Mouse (Mus musculus) midbrain, embryonic 11.5 days (tissue): ENCODE measurements around the gene Bdkrb1. TPM values are rescaled to one million over a fixed set of nuclear protein-coding genes. Genes with fewer than 3 reads are reported as not detected.

Experiments
- ATAC-seq: fragments of 200-750 bp; cut with Nextera tagmentation; 2 replicates; pipeline ENCODE4 v1.8.0; 2017; ENCODE audit warnings: moderate TSS enrichment, moderate library complexity; ENCODE audit not compliant: low FRiP score
- DNase-seq: peaks from one replicate; pipeline ENCODE4 v3.0.0; 2015; ENCODE audit warnings: low spot score; ENCODE audit errors: missing footprints
- H3K27ac ChIP-seq: fragments of 300-500 bp; sonication (generic); 2 replicates; pipeline ENCODE4 v1.5.1; 2014; ENCODE audit warnings: low read depth, low read length
- H3K27me3 ChIP-seq: fragments of 300-500 bp; sonication (generic); 2 replicates; pipeline ENCODE4 v1.6.1; 2014; ENCODE audit warnings: mild to moderate bottlenecking, low read length, moderate library complexity, mixed read lengths; ENCODE audit not compliant: control insufficient read depth, insufficient read depth
- H3K36me3 ChIP-seq: fragments of 300-500 bp; sonication (generic); 2 replicates; pipeline ENCODE4 v1.6.1; 2014; ENCODE audit warnings: mild to moderate bottlenecking, low read length, moderate library complexity, mixed read lengths; ENCODE audit not compliant: control insufficient read depth, insufficient read depth
- H3K4me1 ChIP-seq: fragments of 300-500 bp; sonication (generic); 2 replicates; pipeline ENCODE4 v1.6.1; 2014; ENCODE audit warnings: low read length; ENCODE audit not compliant: control insufficient read depth, insufficient read depth
- H3K4me2 ChIP-seq: fragments of 300-500 bp; sonication (generic); 2 replicates; pipeline ENCODE4 v1.6.1; 2014; ENCODE audit warnings: mild to moderate bottlenecking, moderate library complexity
- H3K4me3 ChIP-seq: fragments of 300-500 bp; sonication (generic); 2 replicates; pipeline ENCODE4 v1.5.1; 2014; ENCODE audit warnings: low read depth, low read length
- H3K9ac ChIP-seq: fragments of 300-500 bp; sonication (generic); 2 replicates; pipeline ENCODE4 v1.6.1; 2014; ENCODE audit warnings: low read length
- H3K9me3 ChIP-seq: fragments of 300-500 bp; sonication (generic); 2 replicates; pipeline ENCODE4 v1.6.1; 2016; ENCODE audit warnings: low read length; ENCODE audit not compliant: control insufficient read depth
- WGBS: fragments of 180-500 bp; shearing (Covaris S2); extraction: QIAGEN DNeasy Blood & Tissue Kit; methylation state at CpG from one replicate; pipeline ENCODE4 v1.1.7; 2014; 5-methylcytosine and 5-hydroxymethylcytosine counted together
- polyA plus RNA-seq: library from polyadenylated mRNA; unstranded; fragments of >200 nt; fragmentation: Nextera tagmentation; extraction: Ambion mirVana; gene quantifications from 2 replicates; pipeline ENCODE4 v1.2.1, GENCODE M21; 2014

Gene Bdkrb1
- polyA plus RNA-seq, 1 experiment from 2014 or later, result not detected

DNA sequence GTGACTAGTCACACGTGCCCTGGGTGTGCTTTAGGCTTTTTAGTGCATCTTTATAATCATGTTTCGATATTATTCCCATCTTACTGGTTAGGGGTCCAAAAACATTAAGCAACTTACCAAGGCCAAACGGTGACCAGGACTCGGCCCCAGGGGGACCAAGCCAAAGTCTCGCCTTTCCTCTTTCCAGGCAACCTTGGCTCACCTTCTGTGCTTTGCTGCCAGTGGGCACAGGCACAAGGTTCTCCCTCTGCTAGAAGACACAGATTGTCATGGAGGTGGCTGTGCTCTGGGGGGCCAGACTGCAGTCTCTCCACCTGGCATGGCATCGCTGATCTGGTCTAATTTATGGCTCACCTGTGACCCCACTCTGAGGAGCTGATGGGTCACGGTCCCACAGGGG is 12.1 kb upstream of the Bdkrb1 start:
- Histone ChIP-seq H3K9ac (no peak overlapping the region), H3K4me3 (no peak overlapping the region), H3K9me3 (no peaks in the 10 kb centered on the region), H3K27me3 (no peaks in the 10 kb centered on the region), H3K4me2 (no peak overlapping the region), H3K36me3 (no peaks in the 10 kb centered on the region), H3K4me1 (no peaks in the 10 kb centered on the region), H3K27ac (no peak overlapping the region)
- WGBS, result 82% methylated on average over 7 of the region's 7 CpGs
- no peak for ATAC-seq
- DNase-seq, result no peak

DNA sequence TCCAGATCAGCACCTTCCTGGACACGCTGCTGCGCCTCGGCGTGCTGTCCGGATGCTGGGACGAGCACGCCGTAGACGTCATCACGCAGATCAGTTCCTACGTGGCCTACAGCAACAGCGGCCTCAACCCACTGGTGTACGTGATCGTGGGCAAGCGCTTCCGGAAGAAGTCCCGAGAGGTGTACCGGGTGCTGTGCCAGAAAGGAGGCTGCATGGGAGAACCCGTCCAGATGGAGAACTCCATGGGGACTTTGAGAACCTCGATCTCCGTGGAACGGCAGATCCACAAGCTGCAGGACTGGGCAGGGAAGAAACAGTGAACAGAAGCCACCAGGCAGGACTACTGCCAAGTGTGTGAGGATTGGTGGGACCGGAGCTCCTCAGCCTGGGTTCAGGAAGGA is 10.5 kb upstream of the Bdkrb1 start:
- no peak for DNase-seq
- Histone ChIP-seq H3K36me3 (no peaks in the 10 kb centered on the region), H3K27me3 (no peaks in the 10 kb centered on the region), H3K9ac (no peak overlapping the region), H3K4me2 (no peak overlapping the region), H3K4me1 (no peaks in the 10 kb centered on the region), H3K9me3 (no peaks in the 10 kb centered on the region), H3K4me3 (no peak overlapping the region), H3K27ac (no peak overlapping the region)
- WGBS, result 96% methylated on average over 23 of the region's 23 CpGs
- ATAC-seq, result no peak

- WGBS, result 56% methylated on average over 4 of the region's 4 CpGs
- Histone ChIP-seq H3K27ac (no peak overlapping the region), H3K9me3 (no peaks in the 10 kb centered on the region), H3K36me3 (no peaks in the 10 kb centered on the region), H3K4me1 (no peaks in the 10 kb centered on the region), H3K9ac (no peak overlapping the region), H3K27me3 (no peaks in the 10 kb centered on the region), H3K4me2 (no peak overlapping the region), H3K4me3 (no peak overlapping the region)
- DNase-seq (peak; percentile 60), ATAC-seq (no peak)
Observed at GRCm38 (mm10) chr12:105593471-105593870, 9.4 kb upstream of the Bdkrb1 start.

DNA sequence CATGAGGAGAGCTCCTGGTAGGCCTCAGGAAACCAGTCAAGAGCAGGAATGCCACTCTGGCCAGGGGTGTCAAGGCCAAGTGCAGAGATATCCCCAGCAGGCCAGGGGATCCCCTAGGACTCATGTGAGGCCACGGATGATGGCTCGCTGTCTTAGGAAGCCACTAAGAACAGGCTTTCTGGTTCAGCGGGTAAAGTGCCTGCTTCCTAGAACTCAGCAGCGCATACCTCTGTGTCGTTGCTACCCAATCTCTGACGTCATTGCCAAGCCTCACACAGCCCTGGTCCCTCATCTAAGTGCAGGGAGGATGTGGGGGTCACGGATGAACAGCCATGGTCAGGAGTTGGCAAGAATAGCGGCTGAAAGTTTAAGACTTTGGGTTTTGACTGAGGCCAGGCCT is 5.8 kb upstream of the Bdkrb1 start:
- Histone ChIP-seq H3K9me3 (no peaks in the 10 kb centered on the region), H3K4me2 (no peak overlapping the region), H3K4me1 (no peaks in the 10 kb centered on the region; the same call in 1 of the 2 replicates), H3K4me3 (no peak overlapping the region), H3K36me3 (no peaks in the 10 kb centered on the region), H3K27ac (no peak overlapping the region), H3K27me3 (no peaks in the 10 kb centered on the region; the same call in 1 of the 2 replicates), H3K9ac (no peak overlapping the region)
- ATAC-seq (no peak), DNase-seq (peak; percentile 33)
- 80% methylated on average over 8 of the region's 8 CpGs for WGBS

DNA sequence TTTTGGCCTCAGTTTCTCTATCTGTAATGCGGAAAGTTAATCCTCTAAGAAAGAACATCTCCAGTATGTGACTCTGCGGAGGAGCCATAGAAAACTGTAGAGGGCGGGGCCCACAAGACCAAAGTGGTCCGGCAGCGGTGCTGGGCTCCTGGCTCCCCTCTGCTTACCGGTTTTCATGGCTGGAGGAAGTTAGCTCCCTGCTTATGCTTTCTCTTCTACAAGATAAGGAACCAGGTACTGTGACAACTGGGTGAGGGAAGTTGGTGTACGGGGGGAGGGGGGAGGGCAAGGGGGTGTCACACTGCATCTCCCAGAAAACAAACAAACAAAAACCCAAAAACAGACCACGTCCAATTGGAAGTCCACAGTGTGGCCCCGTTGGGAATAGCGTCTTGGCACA is 4.4 kb upstream of the Bdkrb1 start:
- Histone ChIP-seq H3K27me3 (peaks cover 2% of the 10 kb centered on the region), H3K4me1 (no peaks in the 10 kb centered on the region; the same call in 1 of the 2 replicates), H3K27ac (no peak overlapping the region), H3K9me3 (no peaks in the 10 kb centered on the region), H3K36me3 (no peaks in the 10 kb centered on the region), H3K9ac (no peak overlapping the region), H3K4me3 (no peak overlapping the region), H3K4me2 (no peak overlapping the region)
- no peak for ATAC-seq
- no peak for DNase-seq
- 88% methylated on average over 10 of the region's 10 CpGs for WGBS

DNA sequence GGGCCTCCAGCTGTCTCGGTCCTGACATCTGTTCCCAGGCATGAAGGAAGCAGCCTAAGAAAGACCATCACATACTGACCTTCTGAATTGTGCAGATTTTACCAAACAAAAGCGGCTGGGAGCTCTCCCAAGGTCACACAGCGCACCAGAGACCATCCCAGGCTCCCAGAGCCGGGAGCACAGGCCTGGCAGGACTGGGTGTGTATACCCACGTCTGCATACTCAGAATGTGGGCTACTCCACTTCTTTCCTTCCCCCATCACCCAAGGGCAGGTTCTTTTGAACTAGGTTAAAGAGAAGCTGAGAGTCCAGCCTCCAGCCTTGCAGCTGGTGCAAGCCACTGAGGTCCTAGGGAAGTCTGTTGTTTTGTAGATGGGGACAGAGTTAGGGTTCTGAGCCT is 3.8 kb upstream of the Bdkrb1 start:
- H3K4me1 ChIP-seq, result no peaks in the 10 kb centered on the region; the same call in 1 of the 2 replicates
- no peak overlapping the region for H3K4me2 ChIP-seq
- H3K27ac ChIP-seq, result no peak overlapping the region
- DNase-seq (no peak), ATAC-seq (no peak)
- WGBS, result 54% methylated on average over 5 of the region's 5 CpGs
- H3K36me3 ChIP-seq, result no peaks in the 10 kb centered on the region
- no peak overlapping the region for H3K9ac ChIP-seq
- H3K4me3 ChIP-seq, result no peak overlapping the region
- peaks cover 2% of the 10 kb centered on the region for H3K27me3 ChIP-seq
- no peaks in the 10 kb centered on the region for H3K9me3 ChIP-seq

- Histone ChIP-seq H3K9ac (no peak overlapping the region), H3K4me3 (no peak overlapping the region), H3K27ac (no peak overlapping the region), H3K27me3 (peaks cover 11% of the 10 kb centered on the region), H3K36me3 (no peaks in the 10 kb centered on the region), H3K9me3 (no peaks in the 10 kb centered on the region), H3K4me2 (no peak overlapping the region), H3K4me1 (peaks cover 14% of the 10 kb centered on the region)
- 72% methylated on average over 6 of the region's 6 CpGs for WGBS
- DNase-seq (peak; percentile 78), ATAC-seq (no peak)
Observed at GRCm38 (mm10) chr12:105601586-105601985, 1.3 kb upstream of the Bdkrb1 start.

DNA sequence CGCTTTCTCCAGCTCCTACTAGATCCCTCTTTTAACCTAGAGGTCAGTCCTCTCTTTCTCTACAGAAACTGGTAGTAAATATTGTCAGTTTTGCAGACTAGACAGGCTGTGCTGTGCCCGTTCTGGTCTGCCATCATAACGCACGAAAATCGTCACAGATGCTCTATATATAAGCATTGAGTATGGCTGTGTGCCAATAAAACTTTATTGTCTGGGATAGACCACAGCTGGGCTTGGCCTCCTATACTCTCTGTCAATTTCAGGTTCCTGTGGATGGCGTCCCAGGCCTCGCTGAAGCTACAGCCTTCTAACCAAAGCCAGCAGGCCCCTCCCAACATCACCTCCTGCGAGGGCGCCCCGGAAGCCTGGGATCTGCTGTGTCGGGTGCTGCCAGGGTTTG is 1.0 kb downstream of the Bdkrb1 start:
- DNase-seq, result peak; percentile 54
- WGBS, result 91% methylated on average over 11 of the region's 11 CpGs
- Histone ChIP-seq H3K4me3 (no peak overlapping the region), H3K27me3 (peaks cover 19% of the 10 kb centered on the region), H3K27ac (no peak overlapping the region), H3K9me3 (no peaks in the 10 kb centered on the region), H3K4me2 (no peak overlapping the region), H3K4me1 (peaks cover 14% of the 10 kb centered on the region), H3K36me3 (no peaks in the 10 kb centered on the region), H3K9ac (no peak overlapping the region)
- no peak for ATAC-seq

GRCm38 (mm10) chr12:105605212-105605611 is 2.3 kb downstream of the Bdkrb1 start:
- Histone ChIP-seq H3K9me3 (no peaks in the 10 kb centered on the region), H3K4me2 (no peak overlapping the region), H3K27me3 (peaks cover 19% of the 10 kb centered on the region), H3K27ac (no peak overlapping the region), H3K4me3 (no peak overlapping the region), H3K36me3 (no peaks in the 10 kb centered on the region), H3K9ac (no peak overlapping the region), H3K4me1 (peaks cover 14% of the 10 kb centered on the region)
- 4% methylated on average over 8 of the region's 8 CpGs for WGBS
- ATAC-seq (peak; percentile 74; the same call in 1 of the 2 replicates), DNase-seq (peak; percentile 88)

- no peak overlapping the region for H3K9ac ChIP-seq
- no peak overlapping the region for H3K4me3 ChIP-seq
- ATAC-seq (no peak), DNase-seq (no peak)
- peaks cover 14% of the 10 kb centered on the region for H3K4me1 ChIP-seq
- peaks cover 19% of the 10 kb centered on the region for H3K27me3 ChIP-seq
- no peaks in the 10 kb centered on the region for H3K36me3 ChIP-seq
- no peaks in the 10 kb centered on the region for H3K9me3 ChIP-seq
- 80% methylated on average over 4 of the region's 4 CpGs for WGBS
- no peak overlapping the region for H3K27ac ChIP-seq
- H3K4me2 ChIP-seq, result no peak overlapping the region
Observed at GRCm38 (mm10) chr12:105606881-105607280, 4.0 kb downstream of the Bdkrb1 start.
